Mouse (Mus musculus): Measurements from ENCODE around the gene Rpl36-ps4.

- TF ChIP-seq CTCF (IDR thresholded peaks at IDR 0.05; ENCODE audit: low read depth): no peak
- no peak for TF ChIP-seq EP300 (IDR thresholded peaks at IDR 0.05; ENCODE audit: low read depth)
Observed at GRCm38 (mm10) chr17:87963081-87964075, 42.6 kb downstream of the Rpl36-ps4 start.

All from liver, postnatal 0 days (tissue).